Mouse (Mus musculus) heart, embryonic 12.5 days (tissue): ENCODE results near the gene Ubxn11. TPM values are rescaled to one million over a fixed set of nuclear protein-coding genes. Genes with fewer than 3 reads are reported as not detected.

Source experiments
- ATAC-seq: fragments of 200-750 bp; cut with Nextera tagmentation; 2 replicates; pipeline ENCODE4 v1.8.0; 2017; ENCODE audit warnings: moderate TSS enrichment, moderate library complexity; ENCODE audit not compliant: insufficient number of reproducible peaks, low FRiP score
- H3K27ac ChIP-seq: fragments of 300-500 bp; sonication (generic); 2 replicates; pipeline ENCODE4 v1.5.1; 2016; ENCODE audit warnings: mild to moderate bottlenecking, moderate library complexity; ENCODE audit not compliant: poor library complexity, severe bottlenecking
- H3K27me3 ChIP-seq: fragments of 300-500 bp; sonication (generic); replicated peaks from 2 replicates; pipeline ENCODE4 v1.6.1; 2016; ENCODE audit warnings: mild to moderate bottlenecking, moderate library complexity
- H3K36me3 ChIP-seq: fragments of 300-500 bp; sonication (generic); 2 replicates; pipeline ENCODE4 v1.6.1; 2016; ENCODE audit warnings: mild to moderate bottlenecking, moderate library complexity
- H3K4me1 ChIP-seq: fragments of 300-500 bp; sonication (generic); replicated peaks from 2 replicates; pipeline ENCODE4 v1.6.1; 2016; ENCODE audit warnings: mild to moderate bottlenecking
- H3K4me2 ChIP-seq: fragments of 300-500 bp; sonication (generic); 2 replicates; pipeline ENCODE4 v1.6.1; 2016; ENCODE audit warnings: mild to moderate bottlenecking, moderate library complexity
- H3K4me3 ChIP-seq: fragments of 300-500 bp; sonication (generic); 2 replicates; pipeline ENCODE4 v1.5.1; 2016; ENCODE audit warnings: mild to moderate bottlenecking
- H3K9ac ChIP-seq: fragments of 300-500 bp; sonication (generic); 2 replicates; pipeline ENCODE4 v1.6.1; 2016; ENCODE audit warnings: mild to moderate bottlenecking, moderate library complexity
- H3K9me3 ChIP-seq: fragments of 300-500 bp; sonication (generic); replicated peaks from 2 replicates; pipeline ENCODE4 v1.6.1; 2016; ENCODE audit warnings: mild to moderate bottlenecking, moderate library complexity
- WGBS: fragments of 180-500 bp; shearing (Covaris S2); methylation state at CpG from one replicate; pipeline ENCODE4 v1.1.7; 2016; 5-methylcytosine and 5-hydroxymethylcytosine counted together
- polyA plus RNA-seq: library from polyadenylated mRNA; unstranded; fragments of >200 nt; fragmentation: Nextera tagmentation; extraction: Ambion mirVana; gene quantifications from 2 replicates; pipeline ENCODE4 v1.2.1, GENCODE M21; 2016

Gene Ubxn11
- polyA plus RNA-seq, result 2.2 and 2.7 TPM in 2 replicates

DNA sequence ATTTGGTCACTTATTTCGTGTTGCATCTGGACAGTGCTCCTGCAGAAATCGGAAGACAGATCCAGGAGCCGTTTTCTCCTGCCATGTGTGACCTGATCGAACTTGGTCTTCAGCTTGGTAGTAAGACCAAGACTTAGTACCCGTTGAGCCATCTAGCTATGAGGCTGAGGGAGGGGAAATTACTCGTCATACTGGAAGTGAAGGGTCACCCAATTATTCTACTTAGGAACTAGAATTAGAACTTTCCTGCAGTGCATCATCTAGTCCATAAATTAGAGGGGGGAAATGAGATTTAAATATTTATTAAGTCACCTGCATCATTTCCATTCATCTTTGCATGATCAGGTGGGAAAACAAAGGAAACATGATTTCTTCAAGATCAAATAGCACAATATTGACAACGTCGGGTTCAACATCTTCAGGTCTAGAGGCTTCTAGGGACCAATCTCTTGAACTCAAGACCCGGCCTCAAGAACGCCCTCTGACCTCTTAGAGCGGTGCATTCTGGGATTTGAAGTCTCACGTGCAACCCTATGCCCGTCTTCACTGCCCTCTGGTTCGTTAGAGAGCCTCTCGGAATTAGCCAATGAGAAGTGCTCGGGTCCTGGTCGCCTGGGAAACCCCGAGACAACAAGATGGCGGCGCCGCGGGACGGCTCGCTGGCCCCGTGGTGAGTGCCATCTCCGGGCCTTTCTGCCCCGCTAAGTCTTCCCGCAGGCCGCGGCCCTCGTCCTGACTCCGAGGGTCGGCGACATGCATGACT, at the start of gene Ubxn11:
Gene Ubxn11, plus strand, starts transcription at position 592 of the 763 bp plus-strand sequence.
- H3K4me3 ChIP-seq, result peak within 1 kb of the TSS; percentile 71
- WGBS, result 17% methylated on average over 34 of the region's 34 CpGs
- H3K27me3 ChIP-seq, result no peaks in the 10 kb centered on the region
- H3K4me2 ChIP-seq, result peak within 1 kb of the TSS; percentile 74
- H3K36me3 ChIP-seq, result no peaks in the 10 kb centered on the region
- H3K9me3 ChIP-seq, result no peaks in the 10 kb centered on the region
- ATAC-seq, result peak; percentile 93
- H3K27ac ChIP-seq, result no peak within 1 kb of the TSS
- peak within 1 kb of the TSS; percentile 69 for H3K9ac ChIP-seq
- peaks cover 12% of the 10 kb centered on the region; the same call in 1 of the 2 replicates for H3K4me1 ChIP-seq

GRCm38 (mm10) chr4:134053538-134053937, 48.8 kb upstream of the Ubxn11 start, which contains the start of gene Zfp683:
TSS of gene Zfp683 (plus strand) at chr4:134053838.
- 88% methylated on average over 3 of the region's 3 CpGs for WGBS
- 0 out of 2 replicates have a peak within 1 kb of the TSS, but pooled peaks have one; percentile 20 for H3K9ac ChIP-seq
- H3K4me1 ChIP-seq, result peaks cover 20% of the 10 kb centered on the region
- no peaks in the 10 kb centered on the region for H3K9me3 ChIP-seq
- 0 out of 2 replicates have a peak within 1 kb of the TSS, but pooled peaks have one; percentile 37 for H3K27ac ChIP-seq
- peak within 1 kb of the TSS; percentile 23; the same call in 1 of the 2 replicates for H3K4me2 ChIP-seq
- no peak for ATAC-seq
- peaks cover 4% of the 10 kb centered on the region for H3K27me3 ChIP-seq
- H3K36me3 ChIP-seq, result no peaks in the 10 kb centered on the region
- no peak within 1 kb of the TSS for H3K4me3 ChIP-seq

GRCm38 (mm10) chr4:134058166-134058715, 44.1 kb upstream of the Ubxn11 start:
- H3K4me1 ChIP-seq, result 0 out of 2 replicates have a peak, but pooled peaks cover 4% of the 10 kb centered on the region
- H3K4me2 ChIP-seq, result peak overlapping the region; percentile 44
- H3K9me3 ChIP-seq, result no peaks in the 10 kb centered on the region
- H3K4me3 ChIP-seq, result peak overlapping the region; percentile 12
- H3K36me3 ChIP-seq, result no peaks in the 10 kb centered on the region
- no peak overlapping the region for H3K27ac ChIP-seq
- H3K9ac ChIP-seq, result no peak overlapping the region
- peaks cover 47% of the 10 kb centered on the region for H3K27me3 ChIP-seq
- ATAC-seq, result no peak
- WGBS, result 20% methylated on average over 14 of the region's 14 CpGs

GRCm38 (mm10) chr4:134058908-134059307, 43.5 kb upstream of the Ubxn11 start:
- Histone ChIP-seq H3K4me3 (0 out of 2 replicates have a peak overlapping the region, but pooled peaks have one; percentile 12), H3K27ac (no peak overlapping the region), H3K9ac (no peak overlapping the region), H3K36me3 (no peaks in the 10 kb centered on the region), H3K27me3 (peaks cover 47% of the 10 kb centered on the region), H3K4me1 (0 out of 2 replicates have a peak, but pooled peaks cover 4% of the 10 kb centered on the region), H3K4me2 (no peak overlapping the region), H3K9me3 (no peaks in the 10 kb centered on the region)
- WGBS, result 71% methylated on average over 6 of the region's 6 CpGs
- no peak for ATAC-seq

GRCm38 (mm10) chr4:134060135-134060865, 42.1 kb upstream of the Ubxn11 start, which contains the start of gene Crybg2:
TSS of gene Crybg2 (plus strand) at chr4:134060815.
- Histone ChIP-seq H3K9ac (0 out of 2 replicates have a peak within 1 kb of the TSS, but pooled peaks have one; percentile 6), H3K36me3 (no peaks in the 10 kb centered on the region), H3K27ac (no peak within 1 kb of the TSS), H3K27me3 (peaks cover 59% of the 10 kb centered on the region), H3K9me3 (no peaks in the 10 kb centered on the region), H3K4me2 (peak within 1 kb of the TSS; percentile 19; the same call in 1 of the 2 replicates), H3K4me1 (peaks cover 8% of the 10 kb centered on the region; the same call in 1 of the 2 replicates), H3K4me3 (no peak within 1 kb of the TSS)
- ATAC-seq, result no peak
- 32% methylated on average over 28 of the region's 28 CpGs for WGBS

- Histone ChIP-seq H3K9ac (no peak overlapping the region), H3K4me1 (peaks cover 12% of the 10 kb centered on the region; the same call in 1 of the 2 replicates), H3K27ac (no peak overlapping the region), H3K4me2 (no peak overlapping the region), H3K27me3 (peaks cover 68% of the 10 kb centered on the region), H3K4me3 (no peak overlapping the region), H3K36me3 (no peaks in the 10 kb centered on the region), H3K9me3 (no peaks in the 10 kb centered on the region)
- WGBS, result 51% methylated on average over 18 of the region's 18 CpGs
- ATAC-seq, result no peak
Observed at GRCm38 (mm10) chr4:134061166-134061830, 41.1 kb upstream of the Ubxn11 start.

DNA sequence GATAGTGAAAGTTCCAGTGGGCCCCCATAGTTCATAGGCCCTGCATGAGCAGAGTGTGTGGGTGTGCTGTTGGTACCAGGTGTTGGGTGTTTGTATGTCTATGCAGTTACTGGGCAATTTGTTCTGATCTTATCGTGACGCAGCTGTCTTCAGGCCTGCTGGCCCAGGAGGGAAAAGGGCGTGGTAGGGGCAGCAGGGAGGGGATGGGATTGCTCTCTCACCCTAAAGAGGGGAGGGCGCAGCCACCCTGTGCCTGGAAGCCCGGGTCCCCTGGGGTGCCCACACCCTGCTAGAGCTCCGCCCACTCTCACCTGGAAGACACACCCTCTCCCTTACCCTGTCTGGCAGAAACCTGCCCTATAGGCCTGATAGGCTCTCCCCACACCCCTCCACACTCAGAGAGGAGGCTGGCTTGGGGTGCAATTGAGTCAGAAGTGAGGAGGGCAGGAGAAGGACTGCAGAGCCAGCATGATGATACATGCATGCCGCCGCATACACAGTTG, 40.4 kb upstream of the Ubxn11 start:
- Histone ChIP-seq H3K4me3 (no peak overlapping the region), H3K9ac (no peak overlapping the region), H3K36me3 (no peaks in the 10 kb centered on the region), H3K4me1 (peaks cover 12% of the 10 kb centered on the region; the same call in 1 of the 2 replicates), H3K9me3 (no peaks in the 10 kb centered on the region), H3K27me3 (peaks cover 75% of the 10 kb centered on the region), H3K27ac (no peak overlapping the region), H3K4me2 (no peak overlapping the region)
- 0 out of 2 replicates have a peak, but pooled peaks have one; percentile 33 for ATAC-seq
- 48% methylated on average over 8 of the region's 8 CpGs for WGBS

DNA sequence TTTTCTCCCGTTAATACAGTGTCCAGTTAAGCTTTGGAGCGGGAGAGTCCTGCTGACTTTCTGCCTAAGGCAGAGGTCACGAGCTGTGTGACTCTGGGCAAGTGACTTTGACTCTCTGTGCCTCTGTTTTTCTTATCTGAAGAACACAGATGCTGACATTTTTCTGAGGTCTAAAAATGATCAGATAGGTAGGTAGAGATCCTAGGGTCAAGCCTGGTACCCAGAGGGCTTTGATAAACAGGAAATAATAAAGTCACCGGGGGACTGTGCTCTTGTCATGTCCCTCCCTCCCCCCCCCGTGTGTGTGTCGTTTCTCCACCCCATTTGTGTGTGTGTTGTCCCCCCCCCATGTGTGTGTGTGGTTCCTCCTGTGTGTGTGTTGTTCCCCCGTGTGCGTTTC, 39.8 kb upstream of the Ubxn11 start:
- Histone ChIP-seq H3K4me3 (no peak overlapping the region), H3K4me1 (peaks cover 12% of the 10 kb centered on the region; the same call in 1 of the 2 replicates), H3K9me3 (no peaks in the 10 kb centered on the region), H3K9ac (no peak overlapping the region), H3K27me3 (peaks cover 80% of the 10 kb centered on the region), H3K36me3 (no peaks in the 10 kb centered on the region), H3K27ac (no peak overlapping the region), H3K4me2 (no peak overlapping the region)
- 54% methylated on average over 8 of the region's 8 CpGs for WGBS
- no peak for ATAC-seq

DNA sequence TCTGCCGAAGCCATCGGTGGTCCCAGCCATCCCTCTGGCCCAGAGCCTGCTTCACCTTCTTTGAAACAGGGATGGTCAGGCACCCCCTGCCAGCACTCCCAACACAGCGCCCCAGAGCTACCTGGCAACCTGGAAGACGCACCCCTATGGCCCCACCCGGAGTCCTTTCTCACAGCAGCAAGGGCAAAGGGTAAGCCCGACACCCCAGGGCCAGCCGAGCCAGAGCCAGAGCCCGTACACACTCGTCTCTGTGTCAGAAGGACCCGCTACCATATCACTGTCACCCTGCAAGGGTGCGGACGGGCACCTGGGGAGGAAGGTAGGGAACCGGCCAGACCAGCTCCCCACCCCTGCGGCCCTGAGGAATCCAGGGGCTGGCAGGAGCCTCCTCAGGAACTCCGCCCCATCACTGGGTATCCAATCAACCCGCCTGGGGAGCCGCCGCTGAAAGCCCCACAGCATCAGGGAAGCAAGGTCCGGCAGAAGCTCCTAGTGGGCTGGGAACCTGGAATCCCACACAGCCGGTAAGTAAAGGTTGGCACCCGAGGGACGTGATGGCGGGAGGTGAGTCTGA, 36.9 kb upstream of the Ubxn11 start:
- Histone ChIP-seq H3K27ac (no peak overlapping the region), H3K27me3 (peaks cover 63% of the 10 kb centered on the region), H3K9me3 (no peaks in the 10 kb centered on the region), H3K4me2 (peak overlapping the region; percentile 19; the same call in 1 of the 2 replicates), H3K4me3 (peak overlapping the region; percentile 15; the same call in 1 of the 2 replicates), H3K36me3 (no peaks in the 10 kb centered on the region), H3K9ac (no peak overlapping the region), H3K4me1 (peaks cover 9% of the 10 kb centered on the region; the same call in 1 of the 2 replicates)
- 23% methylated on average over 23 of the region's 23 CpGs for WGBS
- no peak for ATAC-seq

- WGBS, result 91% methylated on average over 8 of the region's 8 CpGs
- ATAC-seq, result no peak; the same call in 1 of the 2 replicates
- no peak overlapping the region for H3K9ac ChIP-seq
Observed at GRCm38 (mm10) chr4:134067383-134067782, 35.0 kb upstream of the Ubxn11 start.

More at GRCm38 (mm10) chr4:134067383-134067782, 35.0 kb upstream of the Ubxn11 start:
- no peak overlapping the region for H3K4me2 ChIP-seq
- H3K4me3 ChIP-seq, result no peak overlapping the region
- H3K27me3 ChIP-seq, result peaks cover 48% of the 10 kb centered on the region
- H3K27ac ChIP-seq, result no peak overlapping the region
- H3K4me1 ChIP-seq, result peaks cover 8% of the 10 kb centered on the region; the same call in 1 of the 2 replicates
- H3K36me3 ChIP-seq, result no peaks in the 10 kb centered on the region
- H3K9me3 ChIP-seq, result no peaks in the 10 kb centered on the region
